Mouse (Mus musculus) neural tube, embryonic 13.5 days (tissue): ENCODE results near the gene Cib1. TPM values are rescaled to one million over a fixed set of nuclear protein-coding genes. Genes with fewer than 3 reads are reported as not detected.

Experiments used
- ATAC-seq: fragments of 200-750 bp; cut with Nextera tagmentation; 2 replicates; pipeline ENCODE4 v1.8.0; 2017; ENCODE audit warnings: low read depth, mild to moderate bottlenecking, moderate TSS enrichment, moderate library complexity
- H3K27ac ChIP-seq: fragments of 300-500 bp; sonication (generic); replicated peaks from 2 replicates; pipeline ENCODE4 v1.5.1; 2015; ENCODE audit warnings: moderate library complexity, mild to moderate bottlenecking, inconsistent platforms
- H3K27me3 ChIP-seq: fragments of 300-500 bp; sonication (generic); 2 replicates; pipeline ENCODE4 v1.6.1; 2015; ENCODE audit warnings: mild to moderate bottlenecking, inconsistent platforms
- H3K36me3 ChIP-seq: fragments of 300-500 bp; sonication (generic); 2 replicates; pipeline ENCODE4 v1.6.1; 2015; ENCODE audit warnings: mild to moderate bottlenecking, inconsistent platforms
- H3K4me1 ChIP-seq: fragments of 300-500 bp; sonication (generic); replicated peaks from 2 replicates; pipeline ENCODE4 v1.6.1; 2015; ENCODE audit warnings: inconsistent platforms
- H3K4me2 ChIP-seq: fragments of 300-500 bp; sonication (generic); 2 replicates; pipeline ENCODE4 v1.6.1; 2015; ENCODE audit warnings: inconsistent platforms, mild to moderate bottlenecking, moderate library complexity
- H3K4me3 ChIP-seq: fragments of 300-500 bp; sonication (generic); 2 replicates; pipeline ENCODE4 v1.5.1; 2015; ENCODE audit warnings: mild to moderate bottlenecking, inconsistent platforms
- H3K9ac ChIP-seq: fragments of 300-500 bp; sonication (generic); 2 replicates; pipeline ENCODE4 v1.6.1; 2015; ENCODE audit warnings: moderate library complexity, mild to moderate bottlenecking, inconsistent platforms
- H3K9me3 ChIP-seq: fragments of 300-500 bp; sonication (generic); 2 replicates; pipeline ENCODE4 v1.6.1; 2016; ENCODE audit warnings: inconsistent platforms
- WGBS: fragments of 180-500 bp; shearing (Covaris S2); methylation state at CpG from one replicate; pipeline ENCODE4 v1.1.7; 2015; 5-methylcytosine and 5-hydroxymethylcytosine counted together
- polyA plus RNA-seq: library from polyadenylated mRNA; unstranded; fragments of >200 nt; fragmentation: Nextera tagmentation; extraction: Ambion mirVana; gene quantifications from 2 replicates; pipeline ENCODE4 v1.2.1, GENCODE M21; 2015

Cib1 gene
- polyA plus RNA-seq = 31.0 and 34.6 TPM in 2 replicates

DNA sequence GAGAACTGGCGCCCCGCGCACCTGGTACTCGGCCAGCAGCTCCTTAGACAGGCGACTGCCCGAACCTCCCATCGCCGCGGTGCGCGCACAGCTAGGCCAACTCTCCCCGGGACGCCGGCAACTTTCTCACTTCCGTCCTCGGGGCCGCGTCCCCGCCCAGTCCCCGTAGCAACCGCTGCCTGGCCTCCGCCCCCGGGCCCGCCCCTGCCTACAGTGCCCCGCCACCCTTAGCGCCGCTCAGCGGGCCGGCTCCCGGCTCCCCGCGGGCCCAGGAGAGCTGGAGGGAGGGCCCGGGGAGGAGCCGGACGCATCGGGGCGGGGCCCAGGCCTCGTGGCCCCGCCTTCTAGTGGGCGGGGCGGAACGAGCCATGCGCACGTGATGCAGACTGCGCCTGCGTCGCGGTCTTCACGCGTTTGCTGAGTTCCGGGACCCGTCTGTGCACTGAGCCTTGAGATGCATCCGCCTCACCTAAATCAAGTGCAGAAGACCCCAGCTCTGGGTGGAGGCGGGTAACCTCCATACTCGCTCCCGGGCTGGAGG lies at the start of gene Cib1, which contains the start of gene Gdpgp1:
Gene Cib1 (minus strand): TSS at position 325 of the 541 bp plus-strand sequence.
Gene Gdpgp1 (plus strand): TSS at position 377 of the 541 bp plus-strand sequence.
- ATAC-seq = peak; percentile 95
- WGBS = under 1% methylated on average over 47 of the region's 56 CpGs

DNA sequence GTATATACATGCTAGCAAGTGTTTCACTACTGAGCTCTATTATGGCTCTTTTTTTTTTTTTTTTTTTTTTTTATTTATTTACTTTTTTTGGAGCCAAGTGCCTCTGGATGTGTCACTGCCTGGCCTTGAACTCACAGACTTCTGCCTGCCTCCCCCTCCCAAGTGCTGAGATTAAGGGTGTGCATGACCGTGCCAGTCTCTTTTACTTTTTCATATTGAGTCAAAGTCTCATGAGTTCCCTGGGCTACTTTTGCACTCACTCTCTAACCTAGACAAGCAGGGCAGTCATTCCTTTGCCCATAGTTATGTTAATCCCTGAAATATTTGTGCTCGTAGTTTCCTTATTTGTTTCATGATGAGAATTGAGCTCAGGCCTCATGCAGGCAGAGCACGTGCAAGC lies 49.0 kb upstream of the Cib1 start:
- Histone ChIP-seq H3K4me3 (no peak overlapping the region), H3K27ac (no peak overlapping the region), H3K27me3 (no peaks in the 10 kb centered on the region), H3K9me3 (no peaks in the 10 kb centered on the region), H3K36me3 (peaks cover 95% of the 10 kb centered on the region), H3K4me1 (no peaks in the 10 kb centered on the region), H3K9ac (no peak overlapping the region), H3K4me2 (no peak overlapping the region)
- ATAC-seq = no peak
- WGBS = 90% methylated on average over 3 of the region's 3 CpGs

More for the DNA sequence above, at the start of gene Cib1, which contains the start of gene Gdpgp1:
- peak within 1 kb of the TSS; percentile 70 for H3K4me3 ChIP-seq
- peaks cover 37% of the 10 kb centered on the region for H3K4me1 ChIP-seq
- peak within 1 kb of the TSS; percentile 79 for H3K27ac ChIP-seq
- peak within 1 kb of the TSS; percentile 77 for H3K9ac ChIP-seq
- H3K9me3 ChIP-seq = no peaks in the 10 kb centered on the region
- peaks cover 9% of the 10 kb centered on the region for H3K36me3 ChIP-seq
- H3K4me2 ChIP-seq = peak within 1 kb of the TSS; percentile 91
- H3K27me3 ChIP-seq = no peaks in the 10 kb centered on the region; the same call in 1 of the 2 replicates

DNA sequence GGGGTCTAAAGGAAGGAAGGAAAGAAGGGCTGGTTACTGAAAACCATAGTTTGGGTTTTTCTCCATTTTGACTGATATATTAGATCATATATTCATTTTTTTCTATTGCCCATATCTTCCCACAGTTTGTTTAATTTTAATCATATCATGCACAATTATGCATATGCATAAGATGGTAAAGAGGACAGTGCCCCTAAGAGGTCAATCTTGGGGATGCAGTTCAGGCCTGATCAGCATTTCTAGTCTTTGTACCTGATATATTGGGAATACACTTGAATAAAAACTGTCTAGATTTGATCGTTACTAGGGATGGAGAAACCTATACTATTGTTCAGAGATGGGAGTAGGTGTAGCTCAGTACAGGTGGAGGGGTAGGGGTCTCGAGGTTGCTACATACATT lies 48.4 kb upstream of the Cib1 start:
- no peak overlapping the region for H3K9ac ChIP-seq
- H3K4me1 ChIP-seq = no peaks in the 10 kb centered on the region
- no peaks in the 10 kb centered on the region for H3K27me3 ChIP-seq
- H3K9me3 ChIP-seq = no peaks in the 10 kb centered on the region
- WGBS = 89% methylated on average over 2 of the region's 2 CpGs
- ATAC-seq = no peak
- H3K36me3 ChIP-seq = peaks cover 95% of the 10 kb centered on the region
- H3K4me2 ChIP-seq = no peak overlapping the region
- no peak overlapping the region for H3K27ac ChIP-seq
- no peak overlapping the region for H3K4me3 ChIP-seq

DNA sequence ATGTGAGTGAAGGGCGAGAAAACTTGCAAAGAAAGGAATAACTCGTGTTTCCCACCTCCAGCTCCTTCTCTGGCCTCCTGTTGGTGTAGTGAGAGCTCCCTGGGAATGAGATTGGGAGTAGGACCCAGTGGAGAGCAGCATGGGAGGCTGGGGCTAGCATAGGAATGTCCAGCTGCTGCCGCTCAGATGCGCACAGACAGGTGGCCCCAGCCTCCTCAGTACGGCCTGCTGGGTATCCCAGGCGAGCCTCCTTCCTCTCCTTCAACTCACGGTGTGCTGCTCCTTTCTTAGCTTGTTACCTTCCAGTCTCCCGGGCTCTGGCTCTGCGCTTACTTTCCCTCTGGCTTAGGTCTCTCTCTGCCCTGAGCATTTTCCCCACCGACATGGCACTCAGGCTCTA lies 47.4 kb upstream of the Cib1 start:
- ATAC-seq = no peak
- no peak overlapping the region for H3K9ac ChIP-seq
- 88% methylated on average over 10 of the region's 10 CpGs for WGBS

DNA sequence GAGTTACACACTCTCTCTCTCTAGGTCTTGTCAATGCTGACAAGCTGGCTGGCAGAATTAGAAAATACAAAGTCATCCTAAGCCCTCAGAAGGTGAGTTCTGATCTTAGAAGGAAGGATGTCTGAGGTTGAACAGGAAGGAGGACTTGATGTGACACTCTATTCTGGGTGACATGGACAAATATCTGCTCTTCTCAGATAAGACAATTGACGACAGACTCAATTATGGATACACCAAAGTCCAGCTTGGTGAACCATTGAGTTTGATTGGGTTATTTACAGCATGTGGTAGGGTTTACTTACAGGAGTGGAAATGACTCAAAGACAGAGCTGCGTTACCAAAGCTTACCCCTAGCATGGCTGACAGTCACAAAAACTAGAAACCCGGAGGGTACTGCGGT lies 43.8 kb upstream of the Cib1 start:
- Histone ChIP-seq H3K9ac (no peak overlapping the region), H3K36me3 (peaks cover 94% of the 10 kb centered on the region), H3K4me2 (no peak overlapping the region), H3K4me3 (no peak overlapping the region), H3K27ac (no peak overlapping the region), H3K27me3 (no peaks in the 10 kb centered on the region), H3K9me3 (peaks cover 21% of the 10 kb centered on the region), H3K4me1 (peaks cover 3% of the 10 kb centered on the region; the same call in 1 of the 2 replicates)
- ATAC-seq = no peak
- 95% methylated on average over 4 of the region's 4 CpGs for WGBS

More for the DNA sequence above, 47.4 kb upstream of the Cib1 start:
- no peak overlapping the region for H3K4me3 ChIP-seq
- H3K36me3 ChIP-seq = peaks cover 93% of the 10 kb centered on the region
- H3K9me3 ChIP-seq = peaks cover 3% of the 10 kb centered on the region
- H3K4me2 ChIP-seq = no peak overlapping the region
- H3K27me3 ChIP-seq = no peaks in the 10 kb centered on the region
- H3K4me1 ChIP-seq = no peaks in the 10 kb centered on the region
- H3K27ac ChIP-seq = no peak overlapping the region

DNA sequence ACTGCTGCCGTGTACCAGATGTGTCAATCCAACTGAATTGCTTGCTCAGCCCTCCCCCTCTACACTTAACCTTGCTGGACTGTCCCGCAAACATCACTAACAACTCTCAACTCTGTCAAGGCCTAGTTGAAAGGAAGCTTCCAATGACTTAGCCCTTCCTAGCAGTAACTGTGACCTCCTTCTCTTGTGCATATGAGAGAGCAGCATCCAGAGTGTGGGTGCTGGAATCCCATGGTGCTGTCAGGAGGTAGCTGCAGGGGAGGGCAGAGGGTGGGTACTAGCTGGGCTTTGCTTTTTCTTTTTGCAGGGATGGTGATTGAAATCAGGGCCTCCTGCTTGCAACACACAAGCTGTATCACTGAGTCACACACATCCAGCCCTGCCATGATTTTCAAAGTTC lies 40.8 kb upstream of the Cib1 start:
- no peak for ATAC-seq
- Histone ChIP-seq H3K27ac (no peak overlapping the region), H3K4me2 (no peak overlapping the region), H3K9me3 (peaks cover 21% of the 10 kb centered on the region), H3K4me3 (no peak overlapping the region), H3K4me1 (peaks cover 25% of the 10 kb centered on the region), H3K36me3 (peaks cover 70% of the 10 kb centered on the region), H3K27me3 (no peaks in the 10 kb centered on the region), H3K9ac (no peak overlapping the region)
- WGBS = 90% methylated on average over 2 of the region's 2 CpGs

DNA sequence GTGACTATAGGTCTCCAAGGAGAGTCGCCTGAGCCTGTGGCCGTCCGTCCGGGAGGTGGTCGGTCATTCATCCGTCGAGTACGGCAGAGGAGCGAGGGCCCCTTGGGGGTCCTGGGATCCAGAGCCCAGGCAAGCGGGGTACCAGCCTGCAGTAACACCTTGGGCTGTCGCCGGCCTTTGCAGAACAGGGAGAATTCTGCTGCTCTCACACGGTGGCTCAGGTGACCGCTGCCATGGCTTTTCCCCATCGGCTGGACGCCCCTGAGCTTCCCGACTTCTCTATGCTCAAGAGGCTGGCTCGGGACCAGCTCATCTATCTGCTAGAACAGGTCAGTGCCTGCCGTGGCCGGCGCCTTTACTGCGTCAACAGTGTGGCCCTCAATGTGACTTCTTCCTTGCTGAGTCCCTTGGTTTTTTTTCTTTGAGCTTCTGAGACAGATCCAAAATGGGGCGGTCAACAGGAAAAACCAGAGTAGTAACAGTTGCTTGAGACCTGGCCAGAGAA lies 37.2 kb upstream of the Cib1 start:
- H3K9me3 ChIP-seq = peaks cover 16% of the 10 kb centered on the region
- ATAC-seq = peak; percentile 44
- peaks cover 27% of the 10 kb centered on the region for H3K4me1 ChIP-seq
- H3K9ac ChIP-seq = peak overlapping the region; percentile 86
- under 1% methylated on average over 23 of the region's 23 CpGs for WGBS
- H3K27ac ChIP-seq = peak overlapping the region; percentile 76
- H3K27me3 ChIP-seq = no peaks in the 10 kb centered on the region
- H3K4me3 ChIP-seq = peak overlapping the region; percentile 74
- H3K4me2 ChIP-seq = peak overlapping the region; percentile 94
- peaks cover 60% of the 10 kb centered on the region for H3K36me3 ChIP-seq

DNA sequence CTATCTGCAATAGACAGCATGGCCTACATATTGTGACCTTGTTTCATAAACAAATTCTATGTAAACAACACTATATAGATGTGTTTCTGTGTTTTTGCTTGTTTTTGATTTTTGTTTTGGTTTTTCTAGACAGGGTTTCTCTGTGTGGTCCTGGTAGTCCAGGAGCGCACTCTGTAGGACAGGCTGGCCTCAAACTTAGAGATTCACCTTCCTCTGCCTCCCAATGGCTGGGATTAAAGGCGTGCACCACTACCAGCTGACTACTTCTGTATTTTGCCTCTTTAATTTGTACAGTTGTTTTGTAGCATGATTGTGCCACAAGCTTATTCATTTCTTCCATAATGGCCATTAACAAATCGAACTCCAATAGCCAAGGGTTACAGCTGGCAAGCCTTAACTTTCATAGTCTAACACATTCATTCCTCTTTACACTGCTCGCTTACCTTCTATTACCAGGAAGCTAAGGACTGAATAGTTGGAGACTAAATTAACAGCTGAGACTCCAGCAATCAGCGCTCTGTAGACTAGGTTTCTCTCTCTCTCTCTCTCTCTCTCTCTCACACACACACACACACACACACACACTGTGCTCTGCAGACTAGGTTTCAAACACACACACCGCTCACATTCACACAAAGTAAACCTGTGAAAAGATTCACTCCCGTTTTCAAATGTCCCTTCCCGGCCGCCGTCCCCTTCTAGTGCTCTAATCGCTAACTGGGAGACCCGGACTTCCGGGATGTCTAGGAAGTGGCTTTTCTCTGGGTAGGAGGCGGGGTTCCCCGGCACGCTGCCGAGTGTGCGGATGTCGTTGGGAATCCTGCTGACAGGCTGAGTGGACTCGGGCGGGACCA lies 36.5 kb upstream of the Cib1 start, which contains the start of gene Vps33b:
Gene Vps33b (plus strand): TSS at position 753 of the 854 bp plus-strand sequence.
- peak within 1 kb of the TSS; percentile 86 for H3K9ac ChIP-seq
- H3K4me1 ChIP-seq = peaks cover 27% of the 10 kb centered on the region
- peak within 1 kb of the TSS; percentile 94 for H3K4me2 ChIP-seq
- H3K36me3 ChIP-seq = peaks cover 60% of the 10 kb centered on the region
- peak within 1 kb of the TSS; percentile 76 for H3K27ac ChIP-seq
- H3K9me3 ChIP-seq = peaks cover 9% of the 10 kb centered on the region; the same call in 1 of the 2 replicates
- peak within 1 kb of the TSS; percentile 74 for H3K4me3 ChIP-seq
- H3K27me3 ChIP-seq = no peaks in the 10 kb centered on the region
- WGBS = 5% methylated on average over 21 of the region's 21 CpGs
- ATAC-seq = peak; percentile 93

DNA sequence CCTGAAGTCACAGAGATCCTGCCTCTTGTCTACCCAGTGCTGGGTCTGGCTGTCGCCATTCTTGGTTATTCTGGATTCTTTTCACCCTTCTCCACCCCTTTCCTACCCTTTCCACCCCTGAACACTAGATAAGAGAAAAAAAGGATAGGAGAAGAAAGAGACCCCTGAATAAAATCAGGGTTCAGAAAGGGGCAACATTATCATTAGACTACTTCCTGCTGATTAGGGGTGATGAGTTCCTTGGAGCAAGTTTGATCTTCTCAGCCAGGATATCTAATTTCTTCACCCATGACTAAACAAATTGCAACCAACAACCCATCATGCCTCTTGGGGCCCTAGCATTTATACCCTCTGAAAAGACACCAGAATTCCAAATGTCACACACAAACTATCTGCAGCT lies 35.2 kb upstream of the Cib1 start:
- no peak for ATAC-seq

DNA sequence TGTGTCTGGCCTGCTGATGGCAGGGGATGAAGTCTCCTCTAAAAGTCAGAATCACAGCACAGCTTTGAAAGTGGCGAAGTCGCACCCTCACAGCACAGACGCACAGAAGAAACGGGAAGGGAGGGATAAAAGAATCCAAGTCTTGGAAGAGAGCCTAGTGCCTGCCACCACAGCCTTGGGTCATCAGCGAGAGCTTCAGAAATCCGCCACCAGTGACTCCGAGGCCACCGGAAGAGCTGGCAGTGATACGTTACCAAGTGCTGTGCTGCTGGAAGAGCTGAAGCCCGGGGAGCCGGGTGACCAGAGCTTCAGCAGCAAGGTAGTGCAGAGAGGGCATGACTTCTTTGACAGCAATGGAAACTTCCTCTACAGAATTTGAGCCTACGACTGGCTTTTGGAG lies 32.0 kb upstream of the Cib1 start:
- Histone ChIP-seq H3K4me3 (no peak overlapping the region), H3K9ac (no peak overlapping the region), H3K4me2 (no peak overlapping the region), H3K36me3 (peaks cover 36% of the 10 kb centered on the region), H3K9me3 (no peaks in the 10 kb centered on the region), H3K4me1 (peaks cover 28% of the 10 kb centered on the region), H3K27ac (no peak overlapping the region), H3K27me3 (peaks cover 6% of the 10 kb centered on the region)
- WGBS = 94% methylated on average over 12 of the region's 12 CpGs
- no peak for ATAC-seq

More for the DNA sequence above, 35.2 kb upstream of the Cib1 start:
- H3K9ac ChIP-seq = no peak overlapping the region
- H3K4me3 ChIP-seq = no peak overlapping the region
- no peak overlapping the region for H3K4me2 ChIP-seq
- H3K4me1 ChIP-seq = peaks cover 31% of the 10 kb centered on the region
- H3K9me3 ChIP-seq = no peaks in the 10 kb centered on the region
- 92% methylated on average over 1 of the region's 1 CpGs for WGBS
- H3K27ac ChIP-seq = no peak overlapping the region
- H3K36me3 ChIP-seq = peaks cover 50% of the 10 kb centered on the region
- H3K27me3 ChIP-seq = no peaks in the 10 kb centered on the region

DNA sequence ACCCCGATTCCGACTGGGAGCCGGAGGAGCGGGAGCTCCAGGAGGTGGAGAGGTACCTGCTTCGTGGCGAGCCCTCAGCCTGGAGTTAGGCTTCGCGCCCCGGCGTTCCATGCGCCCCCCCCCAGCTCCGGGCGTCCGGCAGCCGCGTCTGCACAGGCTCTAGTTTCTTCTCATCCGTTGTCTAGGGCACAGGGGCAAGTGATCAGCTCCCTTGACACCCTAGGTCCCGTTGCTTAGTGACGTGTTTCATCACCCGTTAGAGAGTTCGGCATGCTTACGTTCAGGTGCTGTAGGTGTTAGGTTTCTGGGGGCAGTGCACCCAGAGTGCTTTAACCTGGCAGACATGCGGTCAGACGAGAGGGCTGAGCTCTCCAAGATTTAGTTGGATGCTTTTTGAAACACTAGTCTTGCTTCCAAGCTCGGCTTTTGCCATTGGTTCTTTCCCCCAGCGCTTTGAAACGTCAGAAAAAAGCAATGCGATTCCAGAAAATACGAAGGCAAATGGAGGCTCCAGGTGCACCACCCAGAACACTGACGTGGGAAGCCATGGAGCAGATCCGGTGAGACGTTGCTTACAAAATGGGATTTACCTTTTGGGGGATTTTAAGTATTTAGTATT lies 28.9 kb upstream of the Cib1 start:
- peaks cover 33% of the 10 kb centered on the region for H3K27me3 ChIP-seq
- peak; percentile 69; the same call in 1 of the 2 replicates for ATAC-seq
- peaks cover 20% of the 10 kb centered on the region for H3K4me1 ChIP-seq
- peaks cover 28% of the 10 kb centered on the region for H3K36me3 ChIP-seq
- peak overlapping the region; percentile 90 for H3K9ac ChIP-seq
- WGBS = under 1% methylated on average over 32 of the region's 32 CpGs
- H3K27ac ChIP-seq = peak overlapping the region; percentile 78
- no peaks in the 10 kb centered on the region for H3K9me3 ChIP-seq
- peak overlapping the region; percentile 92 for H3K4me3 ChIP-seq
- peak overlapping the region; percentile 96 for H3K4me2 ChIP-seq
